Mouse (Mus musculus) kidney, adult 18-20 months (tissue): ENCODE measurements around the gene Arhgap1.
"Not testable (repeated sequence)": the region's sequence is repeated elsewhere in the genome, so short reads cannot be mapped to it uniquely, and the experiment has no call there.

Source experiments
- DNase-seq: peaks from one replicate; pipeline ENCODE4 v3.0.0; 2021

The Arhgap1 gene

GRCm38 (mm10) chr2:91649553-91650359, at the start of gene Arhgap1, which contains the start of gene Zfp408:
TSS of gene Arhgap1 (plus strand) at chr2:91649860.
TSS of gene Zfp408 (minus strand) at chr2:91649791.
- DNase-seq: peak; percentile 98

- DNase-seq: no peak
These were observed 49.2 kb upstream of the Arhgap1 start for GRCm38 (mm10) chr2:91600475-91600874.

GRCm38 (mm10) chr2:91602389-91602788, 47.3 kb upstream of the Arhgap1 start:
- DNase-seq: no peak

GRCm38 (mm10) chr2:91609370-91609769, 40.3 kb upstream of the Arhgap1 start:
- DNase-seq: not testable (repeated sequence)

- no peak for DNase-seq
These were observed 27.3 kb upstream of the Arhgap1 start for GRCm38 (mm10) chr2:91622356-91622755.

- not testable (repeated sequence) for DNase-seq
These were observed 26.3 kb upstream of the Arhgap1 start for GRCm38 (mm10) chr2:91623366-91623765.

GRCm38 (mm10) chr2:91627486-91627885, 22.2 kb upstream of the Arhgap1 start:
- DNase-seq: no peak

- DNase-seq: no peak
These were observed 21.5 kb upstream of the Arhgap1 start for GRCm38 (mm10) chr2:91628171-91628570.

- no peak for DNase-seq
These were observed 20.0 kb upstream of the Arhgap1 start for GRCm38 (mm10) chr2:91629682-91630081.

GRCm38 (mm10) chr2:91630384-91630783, 19.3 kb upstream of the Arhgap1 start:
- DNase-seq: no peak

- DNase-seq: no peak
These were observed 17.8 kb upstream of the Arhgap1 start for GRCm38 (mm10) chr2:91631826-91632225.

GRCm38 (mm10) chr2:91632316-91632715, 17.3 kb upstream of the Arhgap1 start:
- no peak for DNase-seq

GRCm38 (mm10) chr2:91633334-91633977, 16.2 kb upstream of the Arhgap1 start:
- DNase-seq: no peak

GRCm38 (mm10) chr2:91634841-91635240, 14.8 kb upstream of the Arhgap1 start:
- no peak for DNase-seq

GRCm38 (mm10) chr2:91635486-91635885, 14.2 kb upstream of the Arhgap1 start:
- no peak for DNase-seq

- no peak for DNase-seq
These were observed 13.4 kb upstream of the Arhgap1 start, which contains the start of gene F2 for GRCm38 (mm10) chr2:91636229-91636628. TSS of gene F2 (minus strand) at chr2:91636414.

GRCm38 (mm10) chr2:91636727-91637338, 12.8 kb upstream of the Arhgap1 start:
- no peak for DNase-seq

GRCm38 (mm10) chr2:91638931-91639330, 10.7 kb upstream of the Arhgap1 start:
- no peak for DNase-seq

GRCm38 (mm10) chr2:91642825-91643415, 6.7 kb upstream of the Arhgap1 start:
- DNase-seq: no peak

GRCm38 (mm10) chr2:91644021-91644420, 5.6 kb upstream of the Arhgap1 start:
- no peak for DNase-seq

GRCm38 (mm10) chr2:91645354-91645753, 4.3 kb upstream of the Arhgap1 start:
- DNase-seq: no peak

GRCm38 (mm10) chr2:91645811-91646210, 3.8 kb upstream of the Arhgap1 start:
- DNase-seq: no peak

GRCm38 (mm10) chr2:91646733-91647132, 2.9 kb upstream of the Arhgap1 start:
- DNase-seq: peak; percentile 72
